Mouse (Mus musculus): ENCODE measurements around the gene Lrrc51. TPM values are rescaled to one million over a fixed set of nuclear protein-coding genes. Genes with fewer than 3 reads are reported as not detected.

Lrrc51 gene
- total RNA-seq (2014; rRNA removed; ENCODE audit: low replicate concordance) (0.19 and 3.1 TPM in 2 replicates), polyA plus RNA-seq (2015; fragmentation: Nextera tagmentation; extraction: Ambion mirVana) (3.0 and 3.9 TPM in 2 replicates)

GRCm38 (mm10) chr7:101933751-101934240 lies at the start of gene Lrrc51, which contains the start of gene Numa1:
Gene Lrrc51, minus strand, starts transcription at chr7:101933895.
Gene Numa1, plus strand, starts transcription at chr7:101934111.
- H3K9ac ChIP-seq (replicated peaks; ENCODE audit: low read depth, low read length), result peak within 1 kb of the TSS; percentile 57
- 0% methylated on average over 39 of the region's 40 CpGs for WGBS
- H3K9me3 ChIP-seq (replicated peaks; ENCODE audit: control insufficient read depth, low read length), result no peaks in the 10 kb centered on the region
- no peaks in the 10 kb centered on the region for H3K36me3 ChIP-seq (replicated peaks; ENCODE audit: control insufficient read depth, insufficient read depth, low read length)
- peak; percentile 50; the same call in 1 of the 2 replicates for TF ChIP-seq EP300 (IDR thresholded peaks at IDR 0.05; ENCODE audit: low read depth)
- TF ChIP-seq CTCF (IDR thresholded peaks at IDR 0.05; ENCODE audit: low read depth), result no peak
- peaks cover 15% of the 10 kb centered on the region for H3K4me1 ChIP-seq (ENCODE audit: control insufficient read depth, insufficient read depth)
- peak within 1 kb of the TSS; percentile 65 for H3K4me3 ChIP-seq (ENCODE audit: low read depth, low read length)
- ATAC-seq (ENCODE audit: insufficient read depth, low read depth) (peak; percentile 99), DNase-seq (ENCODE audit: low spot score) (peak; percentile 97)
- H3K27ac ChIP-seq (ENCODE audit: low read depth), result peak within 1 kb of the TSS; percentile 67
- H3K27me3 ChIP-seq (ENCODE audit: control insufficient read depth, insufficient read depth, low read length), result no peaks in the 10 kb centered on the region
- peak within 1 kb of the TSS; percentile 93 for H3K4me2 ChIP-seq (ENCODE audit: low read depth, low read length)

GRCm38 (mm10) chr7:101982735-101983134 lies 49.0 kb upstream of the Lrrc51 start:
- no peaks in the 10 kb centered on the region for H3K27me3 ChIP-seq (ENCODE audit: control insufficient read depth, insufficient read depth, low read length)
- H3K4me1 ChIP-seq (ENCODE audit: control insufficient read depth, insufficient read depth), result no peaks in the 10 kb centered on the region
- WGBS, result 73% methylated on average over 1 of the region's 1 CpGs
- DNase-seq (ENCODE audit: low spot score) (no peak), ATAC-seq (ENCODE audit: insufficient read depth, low read depth) (no peak)
- H3K36me3 ChIP-seq (replicated peaks; ENCODE audit: control insufficient read depth, insufficient read depth, low read length), result peaks cover 35% of the 10 kb centered on the region
- H3K4me2 ChIP-seq (ENCODE audit: low read depth, low read length), result no peak overlapping the region
- TF ChIP-seq EP300 (IDR thresholded peaks at IDR 0.05; ENCODE audit: low read depth) (no peak), CTCF (IDR thresholded peaks at IDR 0.05; ENCODE audit: low read depth) (no peak)
- H3K9ac ChIP-seq (replicated peaks; ENCODE audit: low read depth, low read length), result no peak overlapping the region
- no peak overlapping the region for H3K27ac ChIP-seq (ENCODE audit: low read depth)
- H3K4me3 ChIP-seq (ENCODE audit: low read depth, low read length), result no peak overlapping the region
- no peaks in the 10 kb centered on the region for H3K9me3 ChIP-seq (replicated peaks; ENCODE audit: control insufficient read depth, low read length)

- no peak overlapping the region for H3K4me2 ChIP-seq (ENCODE audit: low read depth, low read length)
- peaks cover 6% of the 10 kb centered on the region; the same call in 1 of the 2 replicates for H3K36me3 ChIP-seq (replicated peaks; ENCODE audit: control insufficient read depth, insufficient read depth, low read length)
- no peaks in the 10 kb centered on the region for H3K9me3 ChIP-seq (replicated peaks; ENCODE audit: control insufficient read depth, low read length)
- no peaks in the 10 kb centered on the region for H3K27me3 ChIP-seq (ENCODE audit: control insufficient read depth, insufficient read depth, low read length)
- H3K27ac ChIP-seq (ENCODE audit: low read depth), result peak overlapping the region; percentile 22; the same call in 1 of the 2 replicates
- TF ChIP-seq CTCF (IDR thresholded peaks at IDR 0.05; ENCODE audit: low read depth) (no peak), EP300 (IDR thresholded peaks at IDR 0.05; ENCODE audit: low read depth) (no peak)
- no peak overlapping the region for H3K4me3 ChIP-seq (ENCODE audit: low read depth, low read length)
- peaks cover 27% of the 10 kb centered on the region for H3K4me1 ChIP-seq (ENCODE audit: control insufficient read depth, insufficient read depth)
- WGBS, result 14% methylated on average over 2 of the region's 2 CpGs
- DNase-seq (ENCODE audit: low spot score), result peak; percentile 56
- H3K9ac ChIP-seq (replicated peaks; ENCODE audit: low read depth, low read length), result no peak overlapping the region
- no peak for ATAC-seq (ENCODE audit: insufficient read depth, low read depth)
Measured at GRCm38 (mm10) chr7:101974505-101974904, 40.8 kb upstream of the Lrrc51 start.

- H3K27ac ChIP-seq (ENCODE audit: low read depth), result no peak overlapping the region
- no peak for DNase-seq (ENCODE audit: low spot score)
- no peak overlapping the region for H3K4me3 ChIP-seq (ENCODE audit: low read depth, low read length)
- TF ChIP-seq EP300 (IDR thresholded peaks at IDR 0.05; ENCODE audit: low read depth), result no peak
- no peak for ATAC-seq (ENCODE audit: insufficient read depth, low read depth)
- peaks cover 35% of the 10 kb centered on the region for H3K4me1 ChIP-seq (ENCODE audit: control insufficient read depth, insufficient read depth)
- 0 out of 2 replicates have a peak overlapping the region, but pooled peaks have one; percentile 40 for H3K9ac ChIP-seq (replicated peaks; ENCODE audit: low read depth, low read length)
- no peak overlapping the region for H3K4me2 ChIP-seq (ENCODE audit: low read depth, low read length)
- H3K9me3 ChIP-seq (replicated peaks; ENCODE audit: control insufficient read depth, low read length), result no peaks in the 10 kb centered on the region
- 78% methylated on average over 3 of the region's 3 CpGs for WGBS
- no peaks in the 10 kb centered on the region for H3K27me3 ChIP-seq (ENCODE audit: control insufficient read depth, insufficient read depth, low read length)
- peaks cover 6% of the 10 kb centered on the region; the same call in 1 of the 2 replicates for H3K36me3 ChIP-seq (replicated peaks; ENCODE audit: control insufficient read depth, insufficient read depth, low read length)
Measured at GRCm38 (mm10) chr7:101973730-101974129, 40.0 kb upstream of the Lrrc51 start.

- no peaks in the 10 kb centered on the region for H3K36me3 ChIP-seq (replicated peaks; ENCODE audit: control insufficient read depth, insufficient read depth, low read length)
- peak overlapping the region; percentile 86 for H3K9ac ChIP-seq (replicated peaks; ENCODE audit: low read depth, low read length)
- TF ChIP-seq CTCF (IDR thresholded peaks at IDR 0.05; ENCODE audit: low read depth) (no peak), EP300 (IDR thresholded peaks at IDR 0.05; ENCODE audit: low read depth) (no peak)
- peak overlapping the region; percentile 77 for H3K4me2 ChIP-seq (ENCODE audit: low read depth, low read length)
- no peaks in the 10 kb centered on the region for H3K27me3 ChIP-seq (ENCODE audit: control insufficient read depth, insufficient read depth, low read length)
- no peak for DNase-seq (ENCODE audit: low spot score)
- H3K9me3 ChIP-seq (replicated peaks; ENCODE audit: control insufficient read depth, low read length), result no peaks in the 10 kb centered on the region
- peak overlapping the region; percentile 96 for H3K27ac ChIP-seq (ENCODE audit: low read depth)
- H3K4me3 ChIP-seq (ENCODE audit: low read depth, low read length), result peak overlapping the region; percentile 73
- H3K4me1 ChIP-seq (ENCODE audit: control insufficient read depth, insufficient read depth), result peaks cover 36% of the 10 kb centered on the region
- 39% methylated on average over 2 of the region's 2 CpGs for WGBS
- ATAC-seq (ENCODE audit: insufficient read depth, low read depth), result no peak
Measured at GRCm38 (mm10) chr7:101971721-101972120, 38.0 kb upstream of the Lrrc51 start.

Data from heart, postnatal 0 days (tissue).